Mouse (Mus musculus) liver, adult (tissue): Measurements from ENCODE around the gene Wtip.

Source experiments
- GATA4 ChIP-seq: IDR thresholded peaks from 2 replicates; pipeline ENCODE4 v1.6.1; 2014; ENCODE audit warnings: mild to moderate bottlenecking, low read length; ENCODE audit not compliant: insufficient replicate concordance

The Wtip gene

DNA sequence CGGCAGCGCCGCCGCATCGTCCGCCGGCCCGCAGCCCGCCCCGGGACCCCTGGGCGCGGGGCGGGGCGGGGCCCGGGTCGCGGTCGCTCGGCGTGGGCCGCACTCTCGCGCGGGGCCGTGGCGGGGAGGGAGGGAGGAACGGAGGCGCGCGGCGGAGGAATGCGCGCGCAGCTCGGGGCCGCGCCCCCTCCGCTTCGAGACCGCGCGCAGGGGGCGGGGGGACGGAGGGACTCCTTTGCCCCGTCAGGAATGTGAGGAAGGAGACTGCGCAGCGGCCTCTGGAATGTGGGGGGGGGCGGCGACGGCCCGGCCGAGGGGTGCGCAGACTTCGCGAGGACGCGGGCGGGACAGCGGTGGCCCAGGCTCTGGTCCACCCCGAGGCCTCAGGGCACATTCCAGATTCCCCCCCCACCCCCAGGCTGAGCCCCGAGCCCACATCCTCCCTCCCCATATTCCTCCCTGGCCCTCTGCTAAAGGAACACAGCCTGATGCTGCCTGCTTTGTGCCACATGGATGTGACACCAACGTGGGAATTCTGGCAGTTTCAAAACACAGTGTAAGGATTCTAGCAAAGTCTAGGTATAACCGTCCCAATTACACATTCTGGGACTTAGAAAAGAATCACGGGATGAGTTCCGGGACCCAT, at the start of gene Wtip:
Gene Wtip (minus strand): TSS at position 152 of the 646 bp plus-strand sequence.
- TF ChIP-seq GATA4: no peak

GRCm38 (mm10) chr7:34172251-34172650, 39.2 kb upstream of the Wtip start:
- TF ChIP-seq GATA4: no peak

DNA sequence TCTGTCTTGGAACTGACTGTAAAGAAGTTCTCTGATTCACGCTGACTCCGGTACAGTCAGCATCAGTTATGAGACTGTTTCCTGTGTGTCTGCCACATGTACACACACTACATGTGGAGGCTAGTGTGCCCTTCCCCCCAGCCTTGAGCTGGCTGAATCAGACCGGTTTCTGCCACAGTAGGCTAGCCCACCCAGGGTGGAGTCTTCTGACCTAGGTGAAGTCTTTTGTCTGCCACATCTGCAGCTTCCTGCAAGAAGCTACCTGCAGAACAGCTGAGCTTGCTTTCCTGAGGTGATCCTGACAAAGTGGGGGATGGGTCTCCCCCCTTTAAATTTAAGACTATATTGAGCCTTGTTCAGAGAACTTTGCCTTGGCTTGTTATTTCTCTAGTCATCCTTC, 36.4 kb upstream of the Wtip start, which contains the start of gene Uba2:
Gene Uba2 (minus strand): TSS at position 146 of the 400 bp plus-strand sequence.
- TF ChIP-seq GATA4: no peak

DNA sequence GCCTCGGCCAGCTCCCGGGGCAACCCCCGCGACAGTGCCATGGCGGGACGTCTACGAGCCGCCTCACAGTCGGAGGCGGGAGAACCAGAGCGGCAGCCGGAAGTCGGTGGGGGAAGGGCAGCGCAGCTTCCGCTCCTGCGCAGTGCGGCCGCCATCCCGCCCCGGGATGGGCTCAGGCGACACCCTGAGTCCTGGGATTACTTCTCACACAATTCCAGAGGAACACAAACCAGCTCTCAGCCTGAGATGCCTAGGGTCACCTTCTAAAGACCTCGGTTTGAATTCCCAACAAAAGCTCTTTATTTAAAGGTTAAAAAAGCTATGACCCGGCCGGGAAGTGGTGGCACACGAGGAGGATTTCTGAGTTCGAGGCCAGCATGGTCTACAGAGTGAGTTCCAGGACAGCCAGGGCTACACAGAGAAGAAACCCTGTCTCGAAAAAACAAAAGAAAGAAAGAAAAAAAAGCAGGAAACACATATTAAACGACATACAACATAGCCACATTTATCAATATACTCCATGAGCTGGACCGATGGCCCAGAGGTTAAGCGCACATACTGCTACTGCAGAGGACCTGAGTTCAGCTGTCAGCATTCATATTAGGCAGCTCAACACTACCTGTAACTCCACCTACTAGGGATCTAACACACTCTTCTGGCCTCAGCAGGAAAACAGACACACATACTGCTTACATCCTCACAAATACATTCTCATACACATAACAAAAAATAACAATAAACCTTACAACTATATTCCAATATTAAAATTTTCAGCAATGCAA, 35.6 kb upstream of the Wtip start:
- TF ChIP-seq GATA4: no peak; the same call in 1 of the 2 replicates

DNA sequence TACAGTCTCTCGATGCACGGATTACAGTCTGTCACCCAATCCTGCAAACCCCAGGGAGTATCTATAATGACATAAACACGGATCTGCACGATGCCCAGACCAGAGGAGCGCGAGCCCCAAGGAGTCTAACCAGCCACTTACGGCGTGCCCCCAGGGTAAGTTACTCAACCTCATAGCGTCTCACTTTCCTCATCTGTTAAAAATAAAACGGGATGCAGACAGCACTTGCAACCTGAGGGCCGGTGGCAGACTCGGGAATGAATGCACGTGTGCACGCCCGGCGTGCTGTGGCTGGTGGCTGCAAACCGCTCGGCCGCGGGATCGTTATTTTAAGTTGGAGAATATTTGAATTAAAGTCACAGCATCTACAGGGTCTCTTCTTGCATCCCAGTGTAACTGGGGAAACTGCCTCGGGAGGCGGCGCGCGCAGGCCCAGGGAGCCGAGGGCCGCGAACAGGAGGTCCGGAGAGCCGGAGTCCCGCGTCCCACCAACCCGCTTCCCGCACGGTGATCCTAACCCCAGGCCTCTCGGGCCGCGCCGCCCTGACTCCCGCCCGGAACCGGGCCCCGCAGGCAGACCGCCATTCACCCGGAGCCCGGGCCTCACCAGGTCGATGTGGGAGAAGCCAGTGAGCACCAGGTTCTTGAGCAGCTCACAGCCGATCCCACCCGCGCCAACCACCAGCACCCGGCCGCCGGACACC, 34.9 kb upstream of the Wtip start:
- TF ChIP-seq GATA4: no peak

DNA sequence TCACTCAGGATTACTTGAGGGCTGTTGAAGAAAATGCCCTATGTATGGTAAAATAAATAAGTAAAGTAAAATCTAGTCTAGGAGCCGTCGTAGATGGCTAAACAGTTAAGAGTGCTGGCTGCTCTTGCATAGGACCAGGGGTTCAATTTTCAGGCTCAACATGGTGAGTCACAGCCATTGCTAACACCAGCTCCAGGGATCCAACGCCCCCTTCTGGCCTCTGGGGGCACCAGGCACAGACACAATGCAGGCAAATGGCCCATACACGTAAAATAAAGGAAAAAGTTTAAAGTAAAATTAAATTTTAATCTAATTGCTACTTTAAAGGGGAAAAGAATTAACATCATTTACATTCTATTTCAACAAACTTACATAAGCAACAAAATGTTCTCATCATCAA, 33.8 kb upstream of the Wtip start:
- TF ChIP-seq GATA4: no peak

DNA sequence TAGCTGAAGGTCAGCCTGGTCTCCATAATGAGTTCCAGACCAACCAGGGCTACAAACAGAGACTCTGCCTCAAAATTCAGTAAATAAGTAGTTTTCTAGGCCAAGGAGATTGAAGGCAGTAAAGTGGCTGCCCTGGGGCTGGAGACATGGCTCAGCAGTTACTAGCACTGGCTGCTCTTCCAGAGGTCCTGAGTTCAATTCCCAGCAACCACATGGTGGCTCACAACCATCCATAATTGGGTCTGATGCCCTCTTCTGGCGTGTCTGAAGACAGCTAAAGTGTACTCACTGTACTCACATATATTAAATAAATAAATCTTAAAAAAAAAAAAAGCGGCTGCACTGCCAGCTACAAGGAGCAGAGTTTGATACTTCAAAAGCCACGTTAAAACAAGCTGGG, 32.9 kb upstream of the Wtip start:
- no peak for TF ChIP-seq GATA4

DNA sequence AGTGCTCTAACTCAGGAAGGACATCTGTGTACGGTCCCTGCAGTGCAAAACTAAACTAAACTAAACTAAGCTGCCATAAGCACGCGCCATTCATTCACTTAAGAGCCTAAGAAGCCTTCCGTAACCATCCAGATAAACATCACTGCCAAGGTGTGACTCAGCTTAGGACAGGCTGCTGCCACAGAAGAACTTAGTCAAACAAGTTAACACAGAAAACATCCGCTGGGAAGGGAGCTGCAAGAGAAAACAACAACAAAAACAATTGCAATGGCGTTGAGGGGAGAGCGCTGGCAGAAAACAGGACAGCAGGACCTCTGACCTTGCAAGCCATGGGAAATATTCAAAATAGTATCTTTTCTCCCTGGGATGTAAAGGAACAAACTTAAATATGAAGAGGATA, 31.6 kb upstream of the Wtip start:
- TF ChIP-seq GATA4: no peak

DNA sequence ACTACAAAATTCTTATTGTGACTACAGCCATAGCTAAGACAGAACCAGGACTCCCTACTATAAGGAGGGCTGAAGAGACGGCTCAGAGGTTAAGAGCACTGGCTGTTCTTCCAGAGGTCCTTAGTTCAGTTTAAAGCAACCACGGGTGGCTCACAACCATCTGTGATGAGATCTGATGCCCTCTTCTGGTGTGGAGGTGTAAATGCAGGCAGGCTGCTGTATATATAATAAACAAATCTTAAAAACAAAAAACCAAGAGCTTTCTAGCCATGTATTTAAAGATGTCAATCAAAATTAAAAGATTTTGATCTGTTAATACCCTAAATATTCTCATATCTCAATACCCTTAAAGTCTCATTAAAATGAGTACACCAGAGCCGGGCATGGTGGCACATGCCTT, 26.1 kb upstream of the Wtip start:
- no peak for TF ChIP-seq GATA4

GRCm38 (mm10) chr7:34157994-34158393, 24.9 kb upstream of the Wtip start:
- TF ChIP-seq GATA4: no peak

GRCm38 (mm10) chr7:34147193-34147592, 14.1 kb upstream of the Wtip start:
- peak; percentile 66; the same call in 1 of the 2 replicates for TF ChIP-seq GATA4

DNA sequence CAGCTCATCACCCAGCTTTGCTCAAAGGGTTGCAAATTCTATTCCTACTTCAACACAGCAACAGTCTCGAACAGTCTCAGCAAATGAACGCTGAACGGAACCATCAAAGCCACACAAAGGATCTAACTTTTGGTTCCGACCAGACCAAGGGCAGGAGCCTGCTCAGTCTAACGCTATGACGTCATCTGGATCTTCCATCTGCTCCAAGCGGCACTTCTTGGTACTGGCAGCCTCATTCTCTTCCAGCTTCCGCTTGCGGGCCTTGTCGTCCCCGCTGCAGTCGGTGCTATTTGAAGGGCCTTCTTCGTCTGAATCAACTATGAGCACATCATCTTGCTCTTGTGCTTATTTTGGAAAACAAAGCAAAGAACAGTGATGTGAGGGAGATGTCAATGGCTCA, 8.1 kb upstream of the Wtip start:
- TF ChIP-seq GATA4: no peak

GRCm38 (mm10) chr7:34139493-34139892, 6.4 kb upstream of the Wtip start:
- no peak for TF ChIP-seq GATA4

- no peak for TF ChIP-seq GATA4
Measured at GRCm38 (mm10) chr7:34134336-34134735, 1.3 kb upstream of the Wtip start.

- no peak for TF ChIP-seq GATA4
Measured at GRCm38 (mm10) chr7:34132355-34133079, 551 bp downstream of the Wtip start.

DNA sequence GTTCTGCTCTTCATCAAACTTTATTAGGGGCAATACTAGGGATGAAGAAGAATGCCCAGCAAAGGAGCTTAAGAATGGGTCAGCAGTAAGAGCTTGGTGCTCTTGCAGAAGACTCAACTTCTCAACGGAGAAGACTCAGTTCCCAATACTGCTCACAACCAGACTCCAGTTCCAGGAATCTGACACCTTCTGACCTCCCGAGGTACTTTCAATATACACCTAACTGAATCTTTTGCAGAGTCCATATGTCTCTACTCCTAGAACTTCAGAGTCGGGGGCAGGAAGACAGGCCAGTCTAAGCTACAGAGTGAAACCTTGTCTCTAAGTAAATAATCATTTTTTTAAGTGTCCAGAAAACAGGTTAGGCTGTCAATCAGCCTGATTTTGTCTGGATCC, 1.1 kb downstream of the Wtip start:
- no peak for TF ChIP-seq GATA4

- TF ChIP-seq GATA4: no peak
Measured at GRCm38 (mm10) chr7:34131118-34131517, 1.9 kb downstream of the Wtip start.
